Mouse (Mus musculus): ENCODE results near the gene Rpl13.

DNA sequence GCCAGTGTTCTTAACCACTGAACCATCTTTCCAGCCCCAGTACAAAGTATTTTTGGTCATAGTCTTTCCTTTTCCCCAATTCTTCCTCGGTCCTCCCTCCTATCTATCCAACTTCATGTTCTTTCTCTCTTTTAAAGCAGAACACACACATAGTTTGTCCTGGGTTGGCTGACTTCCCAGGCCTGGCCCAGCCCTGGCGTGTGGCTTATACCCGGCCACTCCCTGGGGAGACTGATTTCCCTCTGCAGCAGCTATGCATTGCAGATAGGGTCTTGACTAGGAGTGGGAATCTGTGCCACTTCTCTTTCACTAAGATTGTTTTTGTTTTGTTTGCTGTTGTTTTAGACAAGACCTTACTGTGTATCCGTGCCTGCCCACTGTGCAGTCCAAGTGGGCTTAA, 31.0 kb upstream of the Rpl13 start:
- TF ChIP-seq CTCF (IDR thresholded peaks at IDR 0.05), result no peak
- TF ChIP-seq EP300 (IDR thresholded peaks at IDR 0.05), result no peak
